Mouse (Mus musculus) liver, adult 2 months (tissue): ENCODE data around the gene Ndufa3. TPM values are rescaled to one million over a fixed set of nuclear protein-coding genes. Genes with fewer than 3 reads are reported as not detected.

Experiments used
- DNase-seq: peaks from one replicate; pipeline ENCODE4 v3.0.0-alpha.2; 2011; ENCODE audit warnings: low read depth, low spot score; ENCODE audit errors: extremely low read depth
- H3K27ac ChIP-seq: fragments of 200-500 bp; replicated peaks from 2 replicates; pipeline ENCODE4 v1.5.1; 2012; ENCODE audit warnings: low read depth, mild to moderate bottlenecking, control low read depth, inconsistent platforms, low read length; ENCODE audit not compliant: insufficient read depth
- H3K27me3 ChIP-seq: fragments of 200-500 bp; 2 replicates; pipeline ENCODE4 v1.6.1; 2012; ENCODE audit warnings: mild to moderate bottlenecking, moderate library complexity, low read length, inconsistent platforms; ENCODE audit not compliant: control insufficient read depth, insufficient read depth
- H3K36me3 ChIP-seq: fragments of 200-500 bp; 2 replicates; pipeline ENCODE4 v1.6.1; 2012; ENCODE audit warnings: low read length, inconsistent platforms; ENCODE audit not compliant: control insufficient read depth, insufficient read depth
- H3K4me1 ChIP-seq: fragments of 200-500 bp; 2 replicates; pipeline ENCODE4 v1.6.1; 2011; ENCODE audit warnings: low read length; ENCODE audit not compliant: control insufficient read depth, insufficient read depth
- H3K4me3 ChIP-seq: fragments of 200-500 bp; 2 replicates; pipeline ENCODE4 v1.5.1; 2011; ENCODE audit warnings: low read depth, mild to moderate bottlenecking, control low read depth, low read length, moderate library complexity; ENCODE audit not compliant: insufficient read depth
- H3K79me2 ChIP-seq: fragments of 200-500 bp; 2 replicates; pipeline ENCODE4 v1.6.1; 2012; ENCODE audit warnings: inconsistent platforms, mild to moderate bottlenecking, low read length, moderate library complexity; ENCODE audit not compliant: control insufficient read depth, insufficient read depth
- H3K9ac ChIP-seq: fragments of 200-500 bp; 2 replicates; pipeline ENCODE4 v1.6.1; 2012; ENCODE audit warnings: low read depth, mild to moderate bottlenecking, control low read depth, inconsistent platforms, low read length
- CTCF ChIP-seq: fragments of 200-500 bp; IDR thresholded peaks from 2 replicates; pipeline ENCODE4 v1.5.1; 2011; ENCODE audit warnings: low read depth, low read length, control low read depth
- POLR2A ChIP-seq: fragments of 200-500 bp; IDR thresholded peaks from 2 replicates; pipeline ENCODE4 v1.6.1; 2011; ENCODE audit warnings: low read length, control low read depth; ENCODE audit not compliant: insufficient read depth; ENCODE audit errors: extremely low read depth
- WGBS: fragments of 180-500 bp; shearing (Covaris S2); methylation state at CpG from one replicate; pipeline ENCODE4 v1.1.7; 2018; 5-methylcytosine and 5-hydroxymethylcytosine counted together
- polyA plus RNA-seq: library from polyadenylated mRNA; depleted of rRNA; stranded (reverse); fragments of >200 nt; gene quantifications from 2 replicates; pipeline ENCODE4 v1.2.3, GENCODE M21; 2012
- total RNA-seq: library from RNA; depleted of rRNA; stranded (reverse); fragments of >200 nt; gene quantifications from 2 replicates; pipeline ENCODE4 v1.2.3, GENCODE M21; 2014

Ndufa3 gene
- total and polyA plus RNA-seq, 2 experiments, result 81.8 to 395 TPM

- no peaks in the 10 kb centered on the region for H3K79me2 ChIP-seq
- no peak for DNase-seq
- H3K4me1 ChIP-seq, result no peaks in the 10 kb centered on the region
- H3K36me3 ChIP-seq, result no peaks in the 10 kb centered on the region
- H3K4me3 ChIP-seq, result no peak overlapping the region
- H3K27me3 ChIP-seq, result no peaks in the 10 kb centered on the region
- TF ChIP-seq CTCF (no peak), POLR2A (no peak)
- no peak overlapping the region for H3K9ac ChIP-seq
- H3K27ac ChIP-seq, result no peak overlapping the region
- 75% methylated on average over 5 of the region's 5 CpGs for WGBS
These were observed 40.6 kb upstream of the Ndufa3 start for GRCm38 (mm10) chr7:3576354-3577124.

GRCm38 (mm10) chr7:3578196-3578595 lies 39.0 kb upstream of the Ndufa3 start:
- Histone ChIP-seq H3K79me2 (no peaks in the 10 kb centered on the region), H3K4me3 (no peak overlapping the region), H3K4me1 (no peaks in the 10 kb centered on the region), H3K9ac (no peak overlapping the region), H3K27me3 (no peaks in the 10 kb centered on the region), H3K27ac (no peak overlapping the region), H3K36me3 (no peaks in the 10 kb centered on the region)
- DNase-seq, result no peak
- no peak for TF ChIP-seq CTCF
- TF ChIP-seq POLR2A, result no peak
- 85% methylated on average over 2 of the region's 2 CpGs for WGBS

- H3K9ac ChIP-seq, result no peak overlapping the region
- no peak overlapping the region for H3K4me3 ChIP-seq
- WGBS, result 65% methylated on average over 6 of the region's 6 CpGs
- H3K4me1 ChIP-seq, result no peaks in the 10 kb centered on the region
- no peak overlapping the region for H3K27ac ChIP-seq
- H3K27me3 ChIP-seq, result no peaks in the 10 kb centered on the region
- no peaks in the 10 kb centered on the region for H3K36me3 ChIP-seq
- H3K79me2 ChIP-seq, result no peaks in the 10 kb centered on the region
- no peak for TF ChIP-seq POLR2A
- no peak for TF ChIP-seq CTCF
- DNase-seq, result no peak
These were observed 38.1 kb upstream of the Ndufa3 start for GRCm38 (mm10) chr7:3578952-3579546.

GRCm38 (mm10) chr7:3580029-3580428 lies 37.1 kb upstream of the Ndufa3 start:
- H3K36me3 ChIP-seq, result no peaks in the 10 kb centered on the region
- H3K27ac ChIP-seq, result no peak overlapping the region
- TF ChIP-seq POLR2A (no peak), CTCF (no peak)
- no peaks in the 10 kb centered on the region for H3K27me3 ChIP-seq
- no peaks in the 10 kb centered on the region for H3K4me1 ChIP-seq
- H3K4me3 ChIP-seq, result no peak overlapping the region
- no peaks in the 10 kb centered on the region for H3K79me2 ChIP-seq
- DNase-seq, result no peak
- WGBS, result 66% methylated on average over 2 of the region's 2 CpGs
- H3K9ac ChIP-seq, result no peak overlapping the region

GRCm38 (mm10) chr7:3585763-3586162 lies 31.4 kb upstream of the Ndufa3 start:
- DNase-seq, result no peak
- Histone ChIP-seq H3K27me3 (no peaks in the 10 kb centered on the region), H3K79me2 (no peaks in the 10 kb centered on the region), H3K27ac (no peak overlapping the region), H3K4me3 (no peak overlapping the region), H3K9ac (no peak overlapping the region), H3K36me3 (no peaks in the 10 kb centered on the region), H3K4me1 (no peaks in the 10 kb centered on the region)
- WGBS, result 24% methylated on average over 6 of the region's 6 CpGs
- TF ChIP-seq POLR2A (no peak), CTCF (no peak)

- no peaks in the 10 kb centered on the region for H3K79me2 ChIP-seq
- no peak overlapping the region for H3K4me3 ChIP-seq
- TF ChIP-seq CTCF (no peak), POLR2A (no peak)
- H3K27me3 ChIP-seq, result no peaks in the 10 kb centered on the region
- no peaks in the 10 kb centered on the region for H3K4me1 ChIP-seq
- H3K36me3 ChIP-seq, result no peaks in the 10 kb centered on the region
- 24% methylated on average over 5 of the region's 5 CpGs for WGBS
- no peak overlapping the region for H3K27ac ChIP-seq
- DNase-seq, result no peak
- no peak overlapping the region for H3K9ac ChIP-seq
These were observed 30.9 kb upstream of the Ndufa3 start for GRCm38 (mm10) chr7:3586255-3586654.
